Mouse (Mus musculus) cerebellum, adult 11 months (tissue): ENCODE measurements around the gene Rnaseh1.

Experiments
- DNase-seq: peaks from one replicate; pipeline ENCODE4 v3.0.0; 2022

Rnaseh1 gene

DNA sequence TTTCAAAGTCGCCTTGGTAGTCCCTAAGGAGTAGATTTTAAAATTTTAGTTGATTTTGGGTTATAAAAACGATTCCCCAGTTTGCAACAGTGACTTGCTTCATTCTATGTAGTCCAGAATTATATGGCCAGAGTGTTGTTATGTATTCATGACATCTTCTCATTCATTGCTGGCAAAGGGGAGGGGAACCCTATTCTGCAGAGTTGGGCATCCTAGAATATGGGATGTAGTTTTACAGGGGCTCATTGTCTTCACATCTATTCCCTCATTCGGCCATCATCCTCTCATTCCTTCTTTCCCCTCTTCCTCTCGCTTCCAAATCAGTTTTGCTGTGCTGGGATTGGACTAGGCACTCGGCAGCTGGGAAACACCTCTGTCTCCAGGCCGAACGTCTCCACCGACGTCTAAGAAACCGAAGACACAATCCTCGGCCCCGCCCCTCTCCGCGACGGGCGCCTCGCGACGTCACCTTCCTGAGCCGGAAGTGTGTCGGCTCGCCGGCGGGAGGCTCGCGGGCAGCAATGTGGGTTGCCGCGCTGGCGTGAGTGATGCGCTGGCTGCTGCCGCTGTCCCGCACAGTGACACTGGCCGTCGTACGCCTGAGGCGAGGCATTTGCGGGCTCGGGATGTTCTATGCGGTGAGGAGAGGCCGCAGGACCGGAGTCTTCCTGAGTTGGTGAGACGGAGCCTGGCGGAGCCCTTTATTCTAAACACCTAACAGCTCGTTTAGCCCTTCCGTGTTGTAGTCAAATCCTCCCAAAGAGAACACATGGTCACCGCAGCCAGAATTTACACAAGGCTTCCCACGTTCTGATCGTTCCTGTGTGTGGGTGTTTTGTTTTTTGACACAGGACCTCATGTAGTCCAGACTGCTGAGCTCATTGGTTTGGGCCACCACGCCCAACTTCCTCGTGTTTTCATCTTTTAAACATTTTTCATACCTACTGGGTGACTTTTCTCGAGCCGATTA, at the start of gene Rnaseh1:
Gene Rnaseh1, plus strand, starts transcription at position 462 of the 970 bp plus-strand sequence.
- DNase-seq = peak; percentile 81

- DNase-seq = peak; percentile 63
These were observed 47.1 kb upstream of the Rnaseh1 start for GRCm38 (mm10) chr12:28602259-28602658.

DNA sequence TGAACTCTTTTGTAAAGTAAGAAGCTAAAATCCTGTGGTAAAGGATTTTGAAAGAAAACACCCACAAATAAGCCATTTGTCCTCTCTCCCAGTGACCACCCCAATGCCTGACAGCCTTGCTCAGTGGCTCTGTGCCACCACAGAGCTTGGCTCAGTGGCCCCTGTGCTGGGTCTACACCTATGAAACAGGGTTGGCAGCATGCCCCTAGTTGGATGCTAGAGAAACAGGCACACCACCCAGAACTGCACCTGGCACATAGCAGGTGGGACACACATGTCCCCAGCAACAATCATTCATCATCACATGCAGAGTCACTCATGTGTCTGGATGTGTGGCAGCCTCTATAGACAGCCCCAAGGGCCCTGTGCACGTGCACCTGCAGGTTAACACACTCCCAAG, 45.9 kb upstream of the Rnaseh1 start:
- no peak for DNase-seq

- DNase-seq = peak; percentile 48
These were observed 41.7 kb upstream of the Rnaseh1 start for GRCm38 (mm10) chr12:28607546-28608305.

DNA sequence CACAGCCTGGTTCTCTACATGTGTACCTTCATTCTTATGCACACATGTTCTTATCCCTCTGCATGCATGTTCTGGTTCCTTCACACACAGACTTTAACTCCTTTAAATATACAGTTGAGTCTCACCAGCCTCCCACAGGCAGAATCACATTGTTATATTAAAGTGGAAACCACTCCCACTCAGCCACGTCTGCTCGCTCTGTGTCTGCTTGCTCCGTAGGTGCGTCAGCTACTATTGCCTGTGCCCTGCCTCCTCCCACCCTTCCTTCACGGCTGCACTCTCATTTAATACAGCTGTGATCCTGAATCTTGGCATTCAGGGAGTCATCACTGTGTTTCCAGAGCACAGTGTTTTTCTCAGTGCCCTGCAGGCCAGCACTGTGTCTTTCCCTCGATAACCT, 37.0 kb upstream of the Rnaseh1 start:
- no peak for DNase-seq

GRCm38 (mm10) chr12:28614401-28614800, 35.0 kb upstream of the Rnaseh1 start:
- DNase-seq = no peak

DNA sequence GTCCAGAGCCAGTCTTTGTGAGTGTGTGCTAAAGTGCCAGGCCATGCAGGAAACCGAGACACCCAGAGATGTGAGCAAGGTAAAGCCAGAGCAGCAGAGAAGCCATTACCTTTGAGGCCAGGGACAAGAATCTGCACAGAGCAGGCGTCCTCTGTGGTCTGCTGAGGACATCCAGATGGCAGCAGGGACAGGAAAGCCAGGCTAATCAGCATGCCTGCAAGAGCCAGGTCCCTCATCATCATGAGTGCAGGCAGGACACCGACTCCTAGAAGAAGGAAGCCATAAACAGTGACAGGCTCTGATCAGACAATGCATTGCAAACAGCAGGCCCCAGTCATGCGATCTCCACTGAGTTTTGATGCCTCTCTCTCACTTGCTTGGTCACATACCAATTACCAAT, 32.1 kb upstream of the Rnaseh1 start:
- no peak for DNase-seq

DNA sequence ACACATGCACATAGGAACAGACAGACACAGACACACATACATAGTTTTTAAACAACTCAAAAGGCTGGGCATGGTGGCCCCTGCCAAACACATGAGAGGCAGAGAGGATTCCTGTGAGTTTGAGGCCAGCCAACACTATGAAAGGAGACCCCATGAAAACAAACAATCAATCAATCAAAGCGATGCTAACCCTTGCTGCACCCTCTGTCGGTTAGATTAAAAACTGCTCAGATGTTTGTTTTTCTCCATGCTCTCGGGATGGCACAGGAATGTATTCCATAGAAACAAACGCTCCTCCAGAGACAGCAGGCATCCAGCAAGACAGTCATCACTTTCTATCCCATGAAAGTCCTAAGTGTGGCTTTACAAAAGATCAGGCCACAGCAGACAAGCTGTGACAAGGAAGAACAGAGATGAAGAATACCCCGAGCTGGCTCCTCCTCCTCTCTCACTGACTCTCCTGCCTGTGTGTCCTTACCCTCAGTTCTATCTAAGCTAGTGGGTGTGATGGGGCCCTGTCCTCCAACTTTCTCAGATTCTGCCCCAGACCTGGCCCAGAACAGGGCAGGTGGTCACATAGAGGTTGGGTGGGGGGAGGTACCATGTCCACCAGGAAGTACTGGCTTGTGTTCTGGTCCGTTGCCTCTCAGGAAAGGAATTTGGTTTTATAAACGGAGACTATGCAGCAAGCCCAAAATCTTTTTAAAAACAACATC, 27.8 kb upstream of the Rnaseh1 start:
- no peak for DNase-seq

- DNase-seq = no peak
These were observed 27.3 kb upstream of the Rnaseh1 start for GRCm38 (mm10) chr12:28622167-28622532.

DNA sequence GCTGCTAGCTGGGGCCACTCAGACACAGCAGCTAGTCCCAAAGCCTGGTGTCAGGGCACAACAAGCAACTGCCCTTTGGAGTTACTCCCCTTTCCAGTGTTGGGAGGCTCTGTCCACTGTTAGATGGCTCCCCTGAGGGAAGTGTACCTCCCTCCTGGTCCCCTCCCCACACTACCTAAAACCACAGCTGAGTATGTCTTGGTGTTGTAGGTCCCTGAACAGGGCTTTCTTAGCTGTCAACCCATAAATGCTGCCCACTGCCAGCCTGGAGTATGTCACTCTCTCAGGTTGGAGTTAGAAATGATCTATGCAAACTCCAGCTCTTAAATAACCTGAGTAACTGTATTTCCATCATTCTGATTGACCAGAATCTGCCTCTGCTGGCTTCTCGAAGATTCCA, 26.8 kb upstream of the Rnaseh1 start:
- DNase-seq = no peak

- no peak for DNase-seq
These were observed 26.2 kb upstream of the Rnaseh1 start, which contains the start of gene Colec11 for GRCm38 (mm10) chr12:28623195-28623594. Colec11 (minus strand) TSS chr12:28623377.

- no peak for DNase-seq
These were observed 25.2 kb upstream of the Rnaseh1 start for GRCm38 (mm10) chr12:28624251-28624650.

GRCm38 (mm10) chr12:28625407-28625806, 24.0 kb upstream of the Rnaseh1 start:
- DNase-seq = no peak

- no peak for DNase-seq
These were observed 22.3 kb upstream of the Rnaseh1 start for GRCm38 (mm10) chr12:28627092-28627491.

- DNase-seq = no peak
These were observed 21.0 kb upstream of the Rnaseh1 start for GRCm38 (mm10) chr12:28628436-28628835.

DNA sequence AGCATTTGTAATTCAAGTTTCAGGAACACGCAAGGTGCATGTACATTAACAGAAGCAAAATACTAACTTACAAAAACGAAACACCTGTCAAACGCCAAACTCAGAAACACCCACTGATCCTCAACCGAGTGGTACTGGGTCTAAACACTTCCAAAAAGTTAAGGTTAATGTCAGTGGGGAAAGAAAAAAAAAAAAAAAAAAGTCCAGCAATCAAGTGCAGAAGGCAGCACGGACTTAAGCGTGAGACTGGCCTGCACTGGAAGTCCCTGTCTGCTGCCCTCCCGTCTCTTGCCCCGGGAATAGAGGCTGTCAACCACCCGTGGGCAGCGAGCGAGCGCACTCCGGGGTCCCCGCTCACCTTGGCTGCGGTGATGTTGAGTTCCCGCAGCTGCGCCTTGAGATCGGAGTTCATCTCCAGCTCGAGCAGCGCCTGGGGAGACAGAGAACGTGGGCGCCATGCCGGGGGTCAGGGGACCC, 14.3 kb upstream of the Rnaseh1 start:
- DNase-seq = no peak

- peak; percentile 91 for DNase-seq
These were observed 13.6 kb upstream of the Rnaseh1 start, which contains the start of gene Rps7 for GRCm38 (mm10) chr12:28635535-28636476. Rps7 (minus strand) TSS chr12:28635953.

- DNase-seq = no peak
These were observed 12.9 kb upstream of the Rnaseh1 start for GRCm38 (mm10) chr12:28636543-28636942.

DNA sequence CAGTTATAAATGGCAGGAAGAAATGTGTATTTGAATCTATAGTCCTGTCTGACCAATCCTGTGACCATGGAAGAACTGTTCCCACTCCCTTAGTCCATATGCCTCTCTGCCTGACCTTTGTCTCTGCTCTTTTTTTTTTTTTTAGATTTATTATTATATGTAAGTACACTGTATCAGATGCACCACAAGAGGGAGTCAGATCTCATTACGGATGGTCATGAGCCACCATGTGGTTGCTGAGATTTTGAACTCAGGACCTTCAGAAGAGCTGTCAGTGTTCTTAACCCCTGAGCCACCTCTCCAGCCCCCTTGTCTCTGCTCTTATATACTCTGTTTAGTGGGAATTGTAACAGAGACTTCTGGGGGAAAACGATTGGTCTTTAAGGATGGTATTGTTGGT, 10.6 kb upstream of the Rnaseh1 start:
- DNase-seq = no peak

- no peak for DNase-seq
These were observed 13.2 kb downstream of the Rnaseh1 start for GRCm38 (mm10) chr12:28662628-28663027.

- DNase-seq = no peak
These were observed 17.3 kb downstream of the Rnaseh1 start for GRCm38 (mm10) chr12:28666734-28667133.

GRCm38 (mm10) chr12:28667287-28667686, 17.9 kb downstream of the Rnaseh1 start:
- no peak for DNase-seq
